Mouse (Mus musculus): ENCODE measurements around the gene Sorbs2.

Sorbs2 gene

DNA sequence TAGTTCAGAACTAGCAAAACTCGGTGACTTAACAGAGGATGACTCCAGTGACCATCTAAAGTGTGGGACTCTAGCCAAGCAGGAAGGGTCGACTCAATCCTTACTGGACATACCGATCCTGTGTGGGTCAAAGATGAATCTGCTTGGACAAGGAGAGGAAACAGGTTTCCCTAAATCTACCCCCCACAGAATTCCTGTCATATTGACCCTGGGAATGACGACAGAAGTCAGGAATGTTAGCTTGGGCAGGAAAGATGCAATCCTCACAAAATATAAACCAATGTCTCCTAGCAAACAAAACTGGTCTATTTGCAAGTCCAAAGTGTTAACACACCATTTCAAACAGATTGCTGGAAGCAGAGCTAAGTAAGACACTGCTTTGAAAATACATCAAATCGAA is 118.8 kb downstream of the Sorbs2 start:
- no peak for DNase-seq (ENCODE audit: low spot score)

DNA sequence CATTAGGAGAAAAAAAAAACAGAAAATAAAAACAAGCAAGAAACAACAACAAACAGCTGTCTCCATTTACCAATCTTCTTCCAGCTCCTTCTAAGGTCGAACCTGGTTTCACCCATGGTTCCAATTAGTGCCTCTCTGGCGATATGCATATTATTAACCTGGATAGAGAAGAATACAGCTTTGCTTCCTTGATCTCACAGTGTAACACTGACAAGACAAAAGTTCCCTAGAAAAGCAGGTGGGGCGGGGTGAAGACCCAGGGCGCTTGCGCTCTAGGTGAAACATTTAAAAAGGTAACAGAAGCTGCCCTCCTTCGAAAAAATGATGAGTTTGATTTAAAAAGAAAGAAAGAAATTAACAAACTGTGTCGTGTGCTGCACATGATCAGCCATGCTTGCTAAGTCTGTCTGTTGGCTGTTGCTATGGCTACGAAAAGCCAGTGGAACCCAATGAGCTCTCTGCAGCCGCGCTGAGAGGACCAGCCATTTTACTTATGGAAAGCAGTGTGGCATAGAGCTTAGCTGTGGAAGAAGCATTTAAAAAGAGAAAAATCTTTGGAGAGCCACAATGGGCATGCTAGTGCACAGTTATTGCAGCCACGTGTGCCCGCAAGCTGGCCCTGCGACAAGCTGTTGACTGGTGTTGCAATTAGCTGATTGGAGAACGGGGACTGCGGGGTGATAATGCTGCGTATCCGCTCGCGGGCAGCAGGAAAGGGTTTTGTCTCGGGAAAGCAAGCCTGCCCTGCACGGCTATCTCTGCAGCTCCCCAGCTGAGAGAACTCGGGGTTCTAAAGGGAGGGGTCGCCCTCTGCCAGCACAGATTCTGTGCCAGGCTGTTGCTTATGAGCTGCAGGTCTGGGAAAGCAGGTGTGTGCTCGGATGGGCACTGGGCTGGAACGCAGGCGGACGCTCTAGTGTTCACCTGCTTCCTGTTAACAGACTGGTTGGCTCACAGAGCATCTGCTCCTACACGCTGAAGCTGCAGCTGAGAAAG is 120.0 kb downstream of the Sorbs2 start:
- DNase-seq (ENCODE audit: low spot score): no peak

DNA sequence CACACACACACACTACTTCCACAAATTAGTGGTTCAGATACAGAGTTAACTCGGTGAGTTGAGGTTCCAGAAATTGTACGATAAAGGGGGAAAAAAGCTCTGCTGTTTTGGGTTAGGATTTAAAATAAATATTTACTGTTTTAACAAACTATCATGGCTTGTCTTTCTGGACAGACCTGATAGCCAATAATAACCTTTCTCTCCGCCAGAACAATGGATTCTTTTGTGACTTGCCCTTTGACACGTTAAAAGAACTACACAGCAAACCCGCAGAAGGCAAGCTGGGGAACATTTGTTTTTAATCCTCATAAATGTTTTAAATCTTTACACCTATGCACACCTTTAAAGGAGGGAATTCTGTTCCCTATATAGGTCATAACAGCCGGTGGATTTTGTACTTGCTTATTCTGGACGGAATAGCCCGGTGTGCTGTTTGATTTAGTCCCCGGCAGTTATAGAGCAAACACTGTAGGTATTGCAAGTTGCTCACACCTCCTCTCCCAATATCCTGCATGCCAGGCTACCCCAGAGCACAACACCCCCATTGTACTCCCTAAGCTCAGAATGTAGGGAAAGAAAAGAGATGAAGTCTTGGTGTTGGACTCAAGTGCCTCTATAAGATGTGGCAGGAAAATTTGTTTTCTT is 121.0 kb downstream of the Sorbs2 start:
- no peak for DNase-seq (ENCODE audit: low spot score)

DNA sequence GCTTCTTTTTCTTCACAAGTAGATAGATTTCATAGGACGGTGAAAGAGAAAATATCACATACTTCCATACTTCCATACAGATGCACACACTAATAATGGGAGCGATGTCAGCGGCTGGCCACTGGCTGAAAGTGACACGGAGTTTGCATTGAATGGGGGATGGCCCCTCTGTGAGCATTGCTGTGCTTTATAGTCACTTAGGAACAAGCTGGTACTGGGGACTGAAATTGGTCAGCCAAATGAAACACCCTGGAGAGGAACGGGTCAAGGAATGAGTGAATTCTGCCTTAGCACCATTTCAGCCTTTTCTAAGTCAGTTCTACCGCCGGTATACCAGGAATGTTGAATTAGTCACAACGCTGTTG is 121.5 kb downstream of the Sorbs2 start:
- no peak for DNase-seq (ENCODE audit: low spot score)

DNA sequence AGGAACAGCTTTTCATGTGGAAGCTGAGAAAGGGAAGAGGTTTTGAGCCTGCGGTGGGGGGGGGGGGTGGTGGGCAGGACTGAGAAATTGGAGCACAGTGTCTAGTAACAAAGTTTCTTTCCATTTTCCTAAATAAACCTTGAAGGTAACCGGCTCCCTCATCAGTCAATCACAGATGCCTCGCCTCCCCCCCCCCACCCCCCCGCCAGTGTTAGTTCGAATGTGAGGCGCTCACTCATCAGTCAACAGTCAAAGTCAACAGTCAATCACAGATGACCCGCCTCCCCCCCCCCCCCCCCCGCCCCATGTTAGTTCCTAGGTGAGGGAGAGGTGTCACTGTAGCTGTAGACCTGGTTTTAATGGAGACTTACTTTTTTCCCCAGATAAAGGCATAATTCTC is 123.4 kb downstream of the Sorbs2 start:
- DNase-seq (ENCODE audit: low spot score): no peak

DNA sequence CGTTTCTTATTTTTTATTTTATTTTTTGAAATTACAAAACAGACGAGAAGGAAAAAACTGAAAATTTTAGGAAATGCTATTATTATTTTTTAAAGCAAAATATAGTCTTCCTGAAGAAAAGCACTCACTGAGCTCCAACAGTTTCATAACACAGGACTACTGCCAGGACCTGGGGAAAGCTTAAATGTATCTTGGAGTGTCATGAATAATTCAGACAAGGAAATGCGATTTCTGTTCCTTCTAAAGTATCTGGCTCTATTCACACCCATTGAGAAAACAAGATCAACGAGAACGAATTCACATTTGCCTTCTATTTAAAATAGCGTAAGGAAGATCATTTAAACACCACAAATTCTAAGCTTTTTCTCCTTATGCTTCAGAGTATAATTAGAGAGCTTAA is 127.6 kb downstream of the Sorbs2 start:
- DNase-seq (ENCODE audit: low spot score): no peak

DNA sequence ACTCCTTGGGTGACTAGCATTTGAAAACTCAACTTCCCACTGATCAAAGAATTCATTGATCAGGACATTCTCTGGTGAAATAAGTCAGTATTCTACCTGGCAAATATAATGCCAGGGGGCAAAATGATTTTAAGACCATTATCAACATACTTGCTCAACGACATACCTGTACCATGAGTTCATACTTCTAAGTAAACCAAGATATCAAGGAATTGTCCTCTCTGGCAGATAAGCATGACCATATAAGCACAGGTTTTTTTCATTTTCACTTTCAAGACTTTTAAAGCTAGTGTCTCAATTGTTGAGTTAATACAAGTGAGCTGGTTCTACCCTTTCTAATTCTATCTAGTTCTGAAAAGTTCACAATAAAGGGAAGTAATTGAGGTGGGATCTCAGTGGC is 130.2 kb downstream of the Sorbs2 start:
- DNase-seq (ENCODE audit: low spot score): no peak

DNA sequence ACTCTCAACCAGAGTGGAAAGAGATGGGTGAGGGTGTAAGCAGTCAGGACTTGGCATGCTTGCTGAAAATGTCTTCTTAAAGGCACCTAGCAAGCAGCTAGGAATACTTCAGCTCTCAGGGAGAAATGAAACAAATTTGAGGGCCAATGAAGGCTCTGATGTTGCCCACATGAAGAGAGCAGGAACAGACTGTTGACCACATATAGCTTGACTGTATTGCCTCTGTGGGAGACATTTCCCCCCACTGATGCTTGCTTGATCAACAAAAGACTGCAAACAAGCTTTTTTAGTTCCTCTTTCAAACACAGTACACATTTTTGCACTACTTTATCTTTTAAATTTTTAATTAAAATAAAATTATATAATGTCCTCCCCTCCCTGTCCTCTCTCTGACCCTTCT is 131.9 kb downstream of the Sorbs2 start:
- no peak for DNase-seq (ENCODE audit: low spot score)

DNA sequence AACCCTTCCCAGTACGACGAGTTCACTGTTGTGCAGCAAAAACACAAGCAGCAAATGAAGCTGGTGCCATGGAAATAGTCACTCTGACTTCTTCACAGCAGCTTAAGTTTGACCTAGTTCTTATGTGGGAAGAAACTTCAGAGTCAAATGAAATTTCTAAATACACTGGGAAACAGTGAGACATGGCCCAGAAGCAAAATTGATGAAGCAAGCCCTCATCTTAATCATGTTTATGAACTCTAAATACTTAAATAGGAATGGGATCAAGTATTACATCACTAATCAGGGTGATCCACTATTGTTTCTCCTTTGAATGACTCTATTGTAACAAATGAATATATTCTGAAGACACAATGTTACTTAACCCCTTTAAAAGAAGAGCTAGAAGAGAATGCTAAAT is 137.1 kb downstream of the Sorbs2 start:
- DNase-seq (ENCODE audit: low spot score): no peak

DNA sequence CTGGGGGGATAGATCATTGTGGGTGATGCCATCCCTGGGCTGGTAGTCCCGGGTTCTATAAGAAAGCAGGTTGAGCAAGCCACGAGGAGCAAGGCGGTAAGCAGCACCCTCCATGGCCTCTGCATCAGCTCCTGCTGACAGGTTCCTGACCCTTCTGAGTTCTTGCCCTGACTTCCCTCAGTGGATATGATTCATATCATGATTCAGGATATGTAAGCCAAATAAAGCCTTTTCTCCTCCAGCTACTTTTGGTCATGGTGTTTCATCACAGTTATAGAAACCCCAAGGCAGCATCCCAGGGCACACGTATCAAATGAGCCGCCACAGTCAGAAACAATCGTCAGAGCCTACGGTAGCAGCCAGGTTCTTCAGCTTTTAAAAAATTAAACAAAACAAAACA is 141.5 kb downstream of the Sorbs2 start:
- no peak for DNase-seq (ENCODE audit: low spot score)

DNA sequence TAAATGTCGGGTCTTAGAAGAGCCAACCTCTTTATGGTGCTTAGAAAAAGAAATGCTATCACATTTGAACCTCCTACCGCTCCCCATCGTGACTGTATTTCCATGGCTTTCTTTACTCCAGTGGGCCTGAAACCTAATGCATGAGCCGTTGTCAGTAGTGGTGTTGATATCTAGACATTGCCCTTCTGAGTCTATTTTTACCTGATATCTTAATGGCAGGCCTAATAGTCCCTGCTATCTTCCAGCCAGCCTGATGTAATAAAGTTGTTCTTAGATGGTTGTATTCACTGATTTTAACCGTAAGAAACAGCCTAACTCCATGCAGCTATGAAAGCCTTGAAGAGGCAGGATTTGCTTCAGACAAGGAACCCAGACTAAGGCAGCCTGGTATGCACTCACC is 142.4 kb downstream of the Sorbs2 start:
- DNase-seq (ENCODE audit: low spot score): no peak

DNA sequence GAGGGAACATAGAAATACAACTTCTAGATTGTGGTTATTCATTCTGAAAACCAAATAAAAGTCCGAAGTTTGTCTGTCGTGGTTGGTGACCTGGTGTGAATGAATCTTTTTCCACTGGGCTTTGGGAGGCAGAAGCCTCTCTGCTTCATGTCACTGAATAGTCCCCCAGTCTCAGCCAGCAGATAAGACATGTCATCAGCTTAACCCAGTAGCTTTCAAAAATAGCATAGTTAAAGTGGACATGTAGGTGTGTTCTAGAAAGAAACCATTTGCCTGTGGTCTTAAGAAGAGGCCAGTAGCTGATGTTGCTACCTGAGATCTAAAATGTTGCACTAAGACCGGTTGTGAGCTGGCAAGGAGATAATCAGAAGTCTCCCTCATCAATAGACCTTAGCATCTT is 150.4 kb downstream of the Sorbs2 start:
- DNase-seq (ENCODE audit: low spot score): no peak

DNA sequence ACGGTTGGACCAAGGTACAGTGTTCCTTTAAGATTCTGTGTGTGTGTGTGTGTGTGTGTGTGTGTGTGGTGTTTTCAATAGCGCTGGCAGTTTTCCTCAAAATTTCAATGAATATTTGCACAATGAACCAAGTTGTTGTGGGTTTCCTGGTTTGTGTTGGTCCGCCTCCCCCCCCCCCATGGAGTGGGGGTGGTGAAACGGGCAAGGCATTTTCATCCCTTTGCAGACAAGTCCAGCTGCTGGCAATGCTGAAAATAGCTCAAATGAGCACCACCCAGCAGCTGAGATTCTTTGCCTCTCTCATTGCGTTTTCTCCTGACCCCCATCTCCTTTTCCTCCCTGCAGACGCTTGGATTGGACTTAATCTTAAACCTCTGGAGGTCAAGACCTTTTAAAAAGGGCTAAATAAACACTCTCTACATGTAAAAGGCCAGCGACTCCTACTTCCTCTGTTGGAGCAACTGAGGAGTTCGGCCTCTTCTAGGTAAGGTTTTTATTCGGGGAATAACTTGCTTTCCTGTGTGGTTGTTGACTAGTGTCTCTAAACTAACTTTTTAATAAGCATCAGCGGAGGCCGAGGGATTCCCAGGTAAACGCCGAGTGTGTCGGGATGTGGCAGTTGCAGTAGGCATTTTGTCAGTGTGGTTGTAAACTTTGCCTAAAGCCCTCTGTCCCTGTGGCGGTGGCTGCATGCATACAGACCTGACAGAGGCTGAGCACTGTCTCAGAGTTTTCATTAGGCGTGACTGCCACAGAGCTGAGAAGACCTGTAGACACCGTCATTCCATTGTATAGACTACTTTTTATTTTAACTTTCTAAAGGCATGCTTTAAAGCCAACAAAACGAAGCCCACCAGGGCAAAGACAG is 151.1 kb downstream of the Sorbs2 start:
- DNase-seq (ENCODE audit: low spot score): no peak

DNA sequence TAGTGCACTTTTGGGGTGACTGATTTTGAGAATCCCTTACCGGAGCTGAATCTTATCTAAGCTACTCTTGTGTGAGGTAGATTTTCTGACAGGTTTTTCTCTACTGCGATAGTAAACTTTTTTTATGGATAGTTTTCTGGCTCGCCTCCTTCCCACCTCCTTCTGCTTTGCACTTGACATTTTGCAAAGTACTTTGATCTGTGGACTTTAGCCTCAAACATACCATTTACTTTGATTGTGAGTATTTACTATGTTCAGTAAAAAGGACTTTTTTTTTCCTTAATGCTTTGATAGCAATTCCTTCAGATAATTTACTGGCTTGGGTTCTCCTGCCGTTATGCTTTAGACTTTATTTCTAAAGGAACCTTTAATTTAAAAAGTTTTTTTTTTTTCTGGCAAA is 151.9 kb downstream of the Sorbs2 start:
- no peak for DNase-seq (ENCODE audit: low spot score)

DNA sequence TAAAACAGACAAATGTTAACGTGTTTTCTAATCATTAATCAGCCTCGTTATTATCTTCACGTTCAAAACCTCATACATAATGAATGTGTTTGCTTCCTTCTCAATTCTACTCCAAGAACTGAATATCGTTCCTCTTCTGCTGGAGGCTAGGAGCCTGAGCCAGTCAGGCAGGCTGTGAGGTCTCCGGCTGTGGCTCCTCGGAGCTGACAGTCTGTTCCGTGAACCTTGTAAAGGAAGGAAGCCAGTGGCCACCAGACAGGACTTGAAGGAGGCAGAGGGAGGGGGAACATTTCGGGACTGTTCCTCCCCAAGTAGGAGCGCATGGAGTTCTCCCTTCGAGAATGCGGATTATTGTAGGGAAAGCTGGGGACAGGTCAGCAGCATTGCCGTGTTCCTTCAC is 153.0 kb downstream of the Sorbs2 start:
- DNase-seq (ENCODE audit: low spot score): no peak

DNA sequence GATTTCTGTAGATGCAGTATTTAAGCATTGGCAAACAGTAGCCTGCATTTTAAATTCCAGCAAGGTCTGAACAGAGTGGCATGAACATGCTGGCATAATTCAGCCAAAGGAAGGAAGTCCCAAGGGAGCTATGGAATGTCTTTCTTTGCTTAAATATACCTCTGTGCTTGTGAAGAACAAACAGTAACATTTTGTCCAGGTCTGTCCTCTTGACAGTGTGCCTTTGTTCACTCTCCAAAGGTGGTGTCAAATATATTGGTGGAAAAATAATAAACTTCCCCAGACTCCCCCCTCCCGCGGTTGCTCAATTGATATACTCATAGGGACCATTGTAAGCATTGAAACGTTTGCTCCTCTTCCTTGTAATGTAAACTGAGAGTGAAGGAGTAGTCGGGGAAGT is 154.0 kb downstream of the Sorbs2 start:
- DNase-seq (ENCODE audit: low spot score): no peak

DNA sequence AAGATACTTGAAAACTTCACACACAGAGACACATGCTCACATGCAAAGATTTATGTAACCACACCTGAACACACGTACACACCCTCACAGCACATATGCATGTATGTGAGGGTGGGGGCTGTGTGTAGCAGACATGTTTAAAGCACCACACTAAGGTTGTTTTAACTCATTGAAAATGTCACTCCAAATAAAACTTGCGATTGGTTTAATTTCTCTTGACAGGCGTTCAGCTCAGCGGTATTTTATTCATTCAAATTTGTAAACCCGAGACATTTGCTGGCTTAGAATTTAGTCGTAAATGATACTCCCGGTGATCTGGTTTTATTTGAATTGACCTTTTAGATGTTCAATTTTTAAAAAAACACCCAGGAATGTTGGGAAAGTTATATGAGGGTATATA is 158.6 kb downstream of the Sorbs2 start:
- DNase-seq (ENCODE audit: low spot score): no peak

DNA sequence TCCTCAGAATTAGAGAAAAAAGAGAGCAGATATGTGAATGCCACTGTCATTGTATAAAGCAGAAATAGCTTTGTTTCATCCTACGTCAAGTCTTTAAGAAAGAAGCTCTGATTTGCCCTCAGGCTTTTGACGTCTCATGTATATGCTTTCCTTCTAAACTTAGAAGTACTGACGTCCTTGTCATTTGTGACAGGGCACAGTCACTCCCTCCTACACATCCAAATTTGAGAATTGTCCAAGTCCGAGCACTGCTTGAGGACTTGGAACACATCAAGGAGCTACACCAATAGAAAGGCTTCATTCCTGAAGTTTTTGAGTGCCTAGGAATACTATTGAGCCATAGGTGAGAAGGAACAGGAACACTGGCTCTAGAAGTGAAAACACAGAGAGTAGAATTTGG is 165.6 kb downstream of the Sorbs2 start:
- no peak for DNase-seq (ENCODE audit: low spot score)

DNA sequence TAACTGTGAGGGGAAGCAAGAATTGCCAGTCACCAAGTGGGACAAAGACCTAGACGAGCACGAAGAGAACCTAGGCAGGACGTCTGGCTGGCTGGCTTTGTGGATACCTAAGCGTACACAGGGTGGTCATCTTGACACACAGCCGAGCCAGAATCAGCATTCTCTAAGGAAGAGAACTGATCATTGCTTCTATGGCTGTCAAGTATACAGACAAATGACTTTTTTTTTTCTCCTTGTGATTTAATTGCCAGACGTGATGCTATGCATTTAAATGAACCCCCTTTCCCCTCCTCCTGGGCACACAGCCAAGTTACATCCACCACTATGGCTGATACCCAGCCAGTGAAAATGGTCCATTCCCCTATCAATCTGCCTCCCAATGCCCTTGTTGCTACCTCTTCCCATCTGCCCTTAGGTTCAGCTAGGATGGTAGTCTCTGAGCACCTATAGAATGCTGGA is 168.3 kb downstream of the Sorbs2 start:
- DNase-seq (ENCODE audit: low spot score): no peak

DNA sequence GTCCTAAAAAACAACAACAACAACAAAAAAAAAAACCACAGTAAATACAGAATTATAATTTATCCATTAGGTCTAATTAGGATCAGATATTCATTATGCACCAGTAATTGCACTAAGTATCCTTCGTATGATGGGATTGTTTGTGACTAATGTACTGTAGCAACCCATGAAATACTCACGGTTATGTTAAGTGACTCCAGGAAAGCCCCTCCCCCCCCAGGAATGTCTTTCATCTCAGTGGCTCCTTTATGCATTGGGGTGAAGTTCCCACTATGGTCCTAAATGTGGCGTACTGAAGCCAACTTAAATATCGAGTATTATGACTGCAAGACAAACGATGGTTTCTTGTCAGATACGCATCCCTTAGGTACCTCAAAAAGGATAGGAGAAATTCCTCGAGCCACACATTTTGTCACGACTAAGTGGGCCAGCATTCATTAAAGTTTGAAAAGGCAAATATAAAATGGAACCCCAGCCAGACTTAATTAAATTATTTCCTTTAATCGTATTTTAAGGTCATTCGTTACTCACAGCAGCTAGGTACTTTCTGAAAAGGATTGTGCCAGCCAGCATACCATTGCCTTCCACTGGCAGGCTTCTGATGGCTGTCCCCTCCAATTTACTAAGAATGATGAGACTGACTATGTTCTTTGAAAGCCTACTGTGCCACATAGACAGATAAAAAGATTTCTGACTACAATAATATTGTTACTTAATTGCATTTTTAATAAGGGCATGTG is 169.7 kb downstream of the Sorbs2 start:
- no peak for DNase-seq (ENCODE audit: low spot score)

DNA sequence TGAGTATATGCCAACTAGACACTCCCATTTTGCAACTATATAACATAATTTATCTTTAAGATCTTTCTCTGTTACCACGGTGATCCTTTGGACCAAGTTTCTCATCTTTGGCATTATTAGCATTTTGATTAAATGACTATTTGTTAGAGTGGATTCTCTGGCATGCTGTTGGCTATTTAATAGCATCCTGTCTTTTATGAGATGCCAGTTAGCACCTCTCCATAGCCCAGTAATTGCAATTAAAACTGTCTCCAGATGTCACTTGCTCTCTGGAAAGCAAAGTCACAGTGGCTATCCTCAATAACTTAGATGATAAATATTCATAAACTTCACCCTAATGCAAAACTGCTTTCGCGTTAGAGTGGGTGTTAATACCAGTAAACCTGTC is 170.3 kb downstream of the Sorbs2 start:
- no peak for DNase-seq (ENCODE audit: low spot score)

DNA sequence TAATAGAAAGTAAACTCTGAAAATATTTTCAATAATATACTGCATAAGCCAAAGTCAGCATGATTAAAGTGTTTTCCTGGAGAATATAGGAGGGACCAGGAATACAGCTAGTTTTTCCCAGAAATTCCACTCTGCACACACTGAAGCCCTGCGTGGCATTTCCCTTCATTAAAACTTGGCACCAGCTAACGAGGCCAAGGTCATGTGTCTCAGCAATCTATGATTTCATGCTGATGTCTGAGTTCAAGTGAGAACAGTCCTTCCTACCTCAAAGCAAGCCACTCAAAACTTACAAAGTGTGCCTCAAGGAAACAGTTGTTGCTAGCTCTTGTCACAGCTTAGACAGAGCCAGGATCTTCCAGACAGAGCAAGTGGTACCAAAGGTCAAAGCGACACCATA is 173.6 kb downstream of the Sorbs2 start:
- no peak for DNase-seq (ENCODE audit: low spot score)

Data from urinary bladder, postnatal 10 days (tissue).